10 mouse cellular contexts compared by ENCODE assay signal in the genomic region with DNA sequence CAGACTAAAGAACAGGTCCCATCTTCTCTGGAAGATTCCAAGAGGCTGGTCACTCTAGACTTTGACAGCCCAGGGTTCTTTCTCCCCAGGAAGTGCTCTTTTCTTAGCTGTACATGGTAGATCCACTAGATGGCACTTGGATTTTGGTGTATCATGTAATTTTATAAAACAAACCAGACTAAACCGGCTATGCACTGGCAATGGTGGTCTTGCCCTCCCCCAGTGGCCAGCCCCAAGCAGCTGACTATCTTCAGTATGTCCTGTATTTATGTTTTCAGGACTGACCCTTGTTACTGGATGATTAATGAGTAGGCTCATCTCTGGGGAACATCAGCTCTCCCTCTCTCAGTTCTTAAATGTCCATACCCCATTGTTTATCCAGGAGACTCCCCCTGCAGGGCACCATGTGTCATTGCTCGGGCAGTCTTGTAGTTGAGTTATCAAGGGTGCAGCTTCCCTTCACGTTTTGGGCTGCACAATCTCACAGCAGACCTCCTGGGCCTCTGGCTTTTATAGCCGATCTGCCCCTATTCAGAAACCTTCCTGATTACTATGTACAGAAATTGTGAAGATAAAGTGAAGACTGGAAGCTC. TPM values are rescaled to one million over a fixed set of nuclear protein-coding genes. Genes with fewer than 3 reads are reported as not detected.
DNase-seq lines count a peak whose midpoint lies in the region; ATAC-seq and TF ChIP-seq lines count a peak whose summit lies in the region.
"Had no signal": no experiment of that assay in that cellular context is flagged by ENCODE, and none has a peak within 500 bp of the region (broad histone marks: within the 10 kb centered on the region; RNA-seq: fewer than 3 reads in every experiment).

No protein-coding gene starts in this region.

- H3K4me3 ChIP-seq in kidney, adult 2 months (ENCODE audit: insufficient read depth, low read depth, low read length), result no peak overlapping the region
- peak overlapping the region; percentile 52 for H3K4me3 ChIP-seq in E14TG2a.4 (replicated peaks; ENCODE audit: low read length)
- H3K4me3 ChIP-seq: midbrain, embryonic 12.5 days; stomach, embryonic 15.5 days had no signal

- H3K9me3 ChIP-seq in E14TG2a.4 (ENCODE audit: low read length), result peaks cover 82% of the 10 kb centered on the region
- H3K9me3 ChIP-seq: stomach, embryonic 15.5 days had no signal

- WGBS in kidney, adult 2 months, result 46% methylated on average over 4 of the region's 4 CpGs

- H3K27ac ChIP-seq in kidney, adult 2 months (ENCODE audit: insufficient read depth, low read depth, low read length), result no peak overlapping the region
- H3K27ac ChIP-seq: midbrain, embryonic 12.5 days; stomach, embryonic 15.5 days had no signal

- no peaks in the 10 kb centered on the region for H3K36me3 ChIP-seq in kidney, adult 2 months (ENCODE audit: control insufficient read depth, insufficient read depth, low read length)
- H3K36me3 ChIP-seq in E14TG2a.4 (ENCODE audit: insufficient read depth, low read length), result no peaks in the 10 kb centered on the region
- H3K36me3 ChIP-seq: midbrain, embryonic 12.5 days; stomach, embryonic 15.5 days had no signal

- TF ChIP-seq POLR2A in kidney, adult 2 months (IDR thresholded peaks at IDR 0.05; ENCODE audit: low read depth, low read length), result no peak

- ATAC-seq in hematopoietic stem cell, adult 5-6 weeks (replicated peaks in 1 of 2; ENCODE audit: insufficient read depth in 1 of 2, low FRiP score in 2 of 2, low TSS enrichment in 1 of 2, low read depth in 1 of 2, poor library complexity in 2 of 2, severe bottlenecking in 2 of 2), result peak; percentile 48 to 80; a peak in 3 of 4 replicates

- no peaks in the 10 kb centered on the region for H3K27me3 ChIP-seq in kidney, adult 2 months (replicated peaks; ENCODE audit: control insufficient read depth, insufficient read depth, low read length)
- no peaks in the 10 kb centered on the region for H3K27me3 ChIP-seq in E14TG2a.4 (ENCODE audit: insufficient read depth, low read length)
- H3K27me3 ChIP-seq: midbrain, embryonic 12.5 days; stomach, embryonic 15.5 days had no signal

- 0 out of 2 replicates have a peak, but pooled peaks have one; percentile 19 for TF ChIP-seq CTCF in kidney, adult 2 months (conservative IDR thresholded peaks at IDR 0.05; ENCODE audit: insufficient read depth, insufficient read length, low read depth, low read length)
- TF ChIP-seq CTCF in E14TG2a.4 (conservative IDR thresholded peaks at IDR 0.05; ENCODE audit: low read length), result no peak

- H3K4me1 ChIP-seq in kidney, adult 2 months (ENCODE audit: control insufficient read depth, insufficient read depth, low read length), result no peaks in the 10 kb centered on the region
- H3K4me1 ChIP-seq in E14TG2a.4 (replicated peaks; ENCODE audit: low read depth, low read length), result no peaks in the 10 kb centered on the region
- H3K4me1 ChIP-seq: midbrain, embryonic 12.5 days; stomach, embryonic 15.5 days had no signal

- DNase-seq in kidney, adult 2 months, result no peak
- DNase-seq in kidney, adult 8-10 months, result no peak
- DNase-seq in 3134 (ENCODE audit: extremely low read depth, insufficient read length, low spot score), result peak; percentile 25
- no peak for DNase-seq in urinary bladder, postnatal 14 days (ENCODE audit: low spot score)
- no peak for DNase-seq in adrenal gland, adult 2 months
- DNase-seq in gastrocnemius, postnatal 10 days, result no peak

RNA-seq across cellular contexts. Expression of a gene that starts 19.8 kb away (rescaled TPM):
- 0.12 and 0.36 TPM in 2 replicates for polyA plus RNA-seq in kidney, adult 2 months (2012; rRNA removed)
- 4.4 and 6.6 TPM in 2 replicates for total RNA-seq in hematopoietic stem cell, adult 5-6 weeks (2017)
- total RNA-seq in adrenal gland, adult 2 months (2021), result 1 to 10 TPM; 1.9 to 2.4 TPM
- not detected in 2 replicates for polyA plus RNA-seq in adrenal gland, adult 2 months (2012; rRNA removed)
- total RNA-seq in gastrocnemius, postnatal 10 days (2021), result under 1 TPM; 0.66 to 0.72 TPM

RNA-seq across cellular contexts. Expression of a gene that starts 41.1 kb away (rescaled TPM):
- polyA plus RNA-seq in kidney, adult 2 months (2012; rRNA removed), result 2.4 and 3.0 TPM in 2 replicates
- total RNA-seq in hematopoietic stem cell, adult 5-6 weeks (2017), result 10.2 and 13.9 TPM in 2 replicates
- 1 to 10 TPM; 5.6 to 6.0 TPM for total RNA-seq in adrenal gland, adult 2 months (2021)
- polyA plus RNA-seq in adrenal gland, adult 2 months (2012; rRNA removed), result 0.36 and 0.73 TPM in 2 replicates
- 1 to 10 TPM; 1.4 to 2.1 TPM for total RNA-seq in gastrocnemius, postnatal 10 days (2021)
